Mouse (Mus musculus): Measurements from ENCODE around the gene Hectd2.

DNA sequence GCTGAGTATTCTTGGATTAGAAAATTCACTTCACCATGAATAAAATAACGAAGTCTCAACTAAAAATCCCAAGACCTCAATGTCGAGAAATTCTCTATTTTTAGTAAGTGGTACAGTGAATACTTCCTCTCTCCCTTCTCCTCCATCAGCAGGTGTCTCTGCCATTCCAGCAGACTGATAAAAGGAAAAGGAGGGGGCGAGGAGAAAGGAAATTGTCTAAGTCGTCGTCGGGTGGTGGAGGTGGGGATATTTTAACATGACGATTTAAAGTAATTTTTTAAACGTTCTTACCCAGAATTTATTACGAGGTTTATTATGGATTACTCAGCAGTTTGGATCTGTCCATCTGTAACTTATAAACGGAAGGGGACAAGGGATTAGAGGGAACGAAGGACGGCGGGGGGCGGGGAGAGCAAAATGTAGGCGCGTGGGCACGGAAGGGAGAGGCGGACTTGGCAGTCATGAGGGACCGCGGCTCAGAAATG lies 836 bp upstream of the Hectd2 start:
- no peak for TF ChIP-seq CTCF (IDR thresholded peaks at IDR 0.05 in 2 of 3, conservative IDR thresholded peaks at IDR 0.05 in 1 of 3; ENCODE audit: control insufficient read depth in 1 of 3, insufficient read depth in 1 of 3, low read depth in 2 of 3, low read length in 3 of 3, poor library complexity in 1 of 3, severe bottlenecking in 1 of 3)
- no peak for TF ChIP-seq CHD2 (IDR thresholded peaks at IDR 0.05; ENCODE audit: low read length)
- no peak for TF ChIP-seq ELF1 (IDR thresholded peaks at IDR 0.05; ENCODE audit: low read depth, low read length)
- no peak for TF ChIP-seq NELFE (IDR thresholded peaks at IDR 0.05; ENCODE audit: low read depth, low read length)
- no peak; a peak in 1 of 4 replicates for TF ChIP-seq EP300 (IDR thresholded peaks at IDR 0.05; ENCODE audit: low read depth in 1 of 2, low read length in 2 of 2)
- TF ChIP-seq POLR2AphosphoS2 (IDR thresholded peaks at IDR 0.05; ENCODE audit: low read length): no peak
